Mouse (Mus musculus): ENCODE measurements around the gene Doc2a.

Doc2a gene

DNA sequence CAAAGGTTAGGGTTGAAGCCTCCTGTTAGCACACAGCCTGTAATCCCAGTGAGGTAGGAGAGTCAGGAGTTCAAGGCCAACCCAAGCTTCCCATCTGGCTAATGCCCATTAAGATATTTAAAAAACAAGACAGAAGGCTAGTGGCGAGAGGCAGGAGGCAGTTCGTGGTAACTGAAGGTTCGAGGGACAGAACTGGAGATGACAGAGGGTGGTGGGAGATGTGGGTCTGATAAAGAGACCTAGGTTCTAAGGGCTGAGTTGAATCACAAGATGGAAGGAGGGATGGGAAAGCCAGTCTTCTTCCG lies at the start of gene Doc2a:
Doc2a (plus strand) TSS at position 301 of the 305 bp plus-strand sequence.
- POLR2A ChIA-PET: interaction anchor here in 3 of 4 experiments (0.8 to 4.1 kb wide), 13 partner anchors 9 to 80 kb away, joined by 3 to 32 read pairs (median 6); partner anchors contain the start of genes 4930451I11Rik (in 1 of the 3), Hirip3 (in 1 of the 3), Ino80e (in 1 of the 3) and Taok2 (in 1 of the 3)
- CTCF ChIA-PET: interaction anchor here in 3 of 4 experiments (0.6 to 1.7 kb wide), 5 partner anchors 11 to 38 kb away, joined by 3 to 8 read pairs (median 4); partner anchors contain the start of genes Hirip3 (in 1 of the 3) and Ino80e (in 1 of the 3)

DNA sequence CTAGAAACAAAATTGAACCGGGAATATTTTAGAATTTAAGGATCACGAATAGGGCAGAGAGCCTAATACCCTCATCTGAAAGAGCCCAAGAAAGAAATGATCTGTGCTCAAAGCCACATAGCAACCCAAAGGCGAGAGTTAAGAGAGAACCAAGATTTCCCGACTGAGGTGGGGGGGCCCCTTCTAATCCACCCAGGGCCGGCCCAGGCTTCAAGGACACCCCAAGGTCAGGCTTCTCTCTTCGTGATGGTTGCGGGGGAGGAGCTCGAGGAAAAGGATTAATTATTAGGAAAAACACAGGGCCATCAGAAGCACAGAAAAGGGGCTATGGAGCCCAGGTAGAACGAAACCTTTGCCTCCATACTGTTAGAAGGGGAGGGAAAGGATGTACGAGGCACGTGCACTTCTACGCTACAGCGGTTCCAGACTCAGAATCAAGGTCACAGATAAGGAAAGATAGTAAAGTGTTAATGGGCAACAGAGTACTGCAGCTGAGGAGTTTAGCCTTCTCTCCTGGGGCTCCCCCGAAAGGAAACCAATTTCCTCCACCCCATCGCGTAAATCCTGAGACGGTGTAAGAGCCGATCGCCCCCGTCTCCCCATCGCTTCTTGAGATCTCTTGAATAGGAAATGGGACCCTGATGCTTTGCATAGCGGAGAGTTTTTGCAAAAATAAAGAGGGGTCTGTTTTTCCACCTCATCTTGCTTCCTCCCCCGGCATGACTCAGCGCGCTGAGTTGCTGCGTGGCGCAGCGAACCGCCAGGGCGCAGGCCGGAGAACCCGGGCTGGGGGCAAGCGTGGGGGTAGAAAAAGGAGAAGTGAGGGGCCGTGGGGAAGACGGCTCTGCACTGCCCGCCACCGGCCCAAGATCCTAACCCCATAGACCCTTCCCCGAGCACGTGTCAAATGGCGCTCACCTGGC lies 48.8 kb upstream of the Doc2a start:
- CTCF ChIA-PET: interaction anchor here in 3 of 4 experiments (0.5 to 2.6 kb wide), 15 partner anchors 10 to 385 kb away, joined by 3 to 17 read pairs (median 5); partner anchors contain the start of gene Tbx6 (in 1 of the 3)
- POLR2A ChIA-PET: interaction anchor here (0.5 to 5.8 kb wide), 63 partner anchors 7 to 667 kb away, joined by 3 to 93 read pairs (median 4); partner anchors contain the start of genes Maz (in 2 of the 4), Pagr1a (in 2 of the 4), Pagr1b (in 2 of the 4) and Taok2 (in 2 of the 4)

DNA sequence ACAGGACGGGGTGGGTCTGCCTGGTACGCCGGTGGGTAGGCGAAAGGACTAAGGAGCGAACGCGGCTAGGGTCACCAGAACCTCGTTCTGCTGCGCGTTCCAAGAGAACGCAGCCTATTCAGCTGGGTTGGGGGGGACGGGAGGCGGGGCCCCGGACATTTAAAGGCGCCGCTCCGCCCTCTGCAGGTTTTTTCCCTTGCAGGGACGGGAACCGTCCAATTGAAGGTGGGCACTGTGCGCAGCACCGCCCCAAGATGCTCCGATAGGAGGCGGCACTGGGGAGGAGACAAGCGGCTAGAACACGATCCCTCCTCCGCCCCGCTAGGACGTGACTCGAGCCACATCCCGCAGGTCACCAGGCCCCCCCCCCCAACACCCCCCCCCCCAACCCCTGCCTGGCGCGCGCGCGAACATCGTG lies 48.2 kb upstream of the Doc2a start:
- ChIA-PET POLR2A (interaction anchor here (0.5 to 5.8 kb wide), 91 partner anchors 8 to 1938 kb away, joined by 3 to 93 read pairs (median 4); partner anchors contain the start of genes Maz (in 3 of the 4), Tbx6 (in 3 of the 4), Hirip3 (in 2 of the 4) and Ino80e (in 2 of the 4)), CTCF (interaction anchor here (0.6 to 2.6 kb wide), 24 partner anchors 8 to 600 kb away, joined by 3 to 17 read pairs (median 4); partner anchors contain the start of genes Kif22 (in 1 of the 4), Pagr1a (in 1 of the 4), Tbx6 (in 1 of the 4) and Ypel3 (in 1 of the 4))

DNA sequence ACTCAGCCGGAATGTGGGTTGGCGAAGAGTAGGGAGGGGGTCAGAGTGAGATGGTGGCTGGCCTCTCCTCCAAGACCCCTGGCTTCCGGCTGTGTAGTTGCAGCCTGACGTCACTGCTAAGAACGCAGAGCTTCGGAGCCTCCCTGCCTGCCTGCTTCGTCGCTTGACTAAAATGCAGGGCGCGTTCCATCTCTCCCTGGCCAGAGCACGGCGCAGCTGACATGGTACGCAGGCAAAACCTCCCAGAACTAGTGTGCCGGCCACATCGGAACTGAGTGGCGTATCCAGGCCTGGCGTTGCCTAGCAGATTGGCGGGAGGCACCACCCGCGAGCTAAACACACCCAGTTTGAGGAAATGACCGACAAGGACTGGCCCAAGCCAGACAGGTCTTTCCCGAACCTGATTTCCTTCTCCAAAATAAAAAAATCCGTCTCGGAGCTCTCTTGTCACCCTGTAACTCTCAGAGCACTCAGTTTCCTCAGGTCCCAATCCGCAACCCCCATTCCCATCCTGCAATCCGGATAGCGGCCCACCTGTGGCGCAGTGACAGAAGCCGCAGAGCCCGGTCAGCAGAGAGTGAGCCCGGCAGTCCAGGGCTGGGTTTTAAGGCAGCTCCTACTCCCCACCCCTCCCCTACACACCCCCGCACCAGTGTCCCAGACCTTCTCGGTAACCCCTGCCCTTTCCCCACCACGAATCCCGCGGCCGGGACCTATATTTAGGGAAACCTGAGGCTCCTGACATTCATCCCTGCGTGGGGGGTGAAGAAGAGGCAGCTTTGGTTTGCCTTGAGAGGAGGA lies 47.5 kb upstream of the Doc2a start:
- ChIA-PET CTCF (interaction anchor here (0.6 to 2.6 kb wide), 24 partner anchors 8 to 601 kb away, joined by 3 to 17 read pairs (median 4); partner anchors contain the start of genes Kif22 (in 1 of the 4), Mvp (in 1 of the 4), Pagr1a (in 1 of the 4) and Tbx6 (in 1 of the 4)), POLR2A (interaction anchor here (0.5 to 5.8 kb wide), 97 partner anchors 8 to 1937 kb away, joined by 3 to 93 read pairs (median 4); partner anchors contain the start of genes Maz (in 3 of the 4), Tbx6 (in 3 of the 4), Hirip3 (in 2 of the 4) and Ino80e (in 2 of the 4))

DNA sequence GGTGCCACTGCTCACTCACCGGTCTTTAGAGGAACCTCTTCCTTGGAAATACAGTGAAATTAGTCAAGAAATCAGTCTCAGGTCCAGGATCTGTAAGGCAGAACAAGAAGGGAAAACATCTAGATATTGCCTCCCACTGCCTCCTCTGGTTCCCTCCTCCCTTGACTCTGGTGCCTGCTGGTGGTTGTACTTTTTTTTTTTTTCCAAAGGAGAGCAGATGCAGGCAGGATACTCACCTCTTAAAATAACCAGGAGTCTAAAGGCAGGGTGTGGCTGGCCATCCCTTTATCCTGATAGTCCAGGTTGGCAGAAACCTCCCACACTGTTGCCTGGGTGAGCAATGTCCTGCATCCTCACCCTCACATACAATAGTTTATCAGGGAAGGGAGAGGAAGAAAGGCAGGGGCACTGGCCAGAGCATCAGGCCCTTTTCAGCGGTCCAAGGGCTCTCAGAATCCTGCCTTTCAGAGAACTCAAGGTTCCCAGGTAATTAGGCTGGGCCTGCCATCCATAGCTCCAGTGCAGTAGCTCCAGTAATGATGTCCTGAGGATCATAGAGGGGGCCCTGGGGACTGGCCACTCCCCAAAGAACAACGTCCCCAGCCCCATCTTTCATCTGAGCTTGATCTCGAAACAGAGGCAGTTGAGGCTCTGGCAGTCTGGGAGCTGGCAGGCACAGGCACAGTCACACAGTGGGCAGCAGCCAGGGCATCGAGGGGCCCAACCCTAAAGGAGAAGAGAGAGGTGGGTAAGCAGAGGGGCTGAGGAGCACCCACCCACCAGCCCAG lies 46.8 kb upstream of the Doc2a start:
- CTCF ChIA-PET: interaction anchor here (0.8 to 2.6 kb wide), 17 partner anchors 8 to 329 kb away, joined by 3 to 17 read pairs (median 4); partner anchors contain the start of genes Mvp (in 1 of the 4) and Tbx6 (in 1 of the 4)
- POLR2A ChIA-PET: interaction anchor here (0.5 to 5.8 kb wide), 49 partner anchors 8 to 460 kb away, joined by 3 to 93 read pairs (median 6); partner anchors contain the start of genes Maz (in 3 of the 4), Tbx6 (in 3 of the 4), Taok2 (in 2 of the 4) and 4930451I11Rik (in 1 of the 4)

DNA sequence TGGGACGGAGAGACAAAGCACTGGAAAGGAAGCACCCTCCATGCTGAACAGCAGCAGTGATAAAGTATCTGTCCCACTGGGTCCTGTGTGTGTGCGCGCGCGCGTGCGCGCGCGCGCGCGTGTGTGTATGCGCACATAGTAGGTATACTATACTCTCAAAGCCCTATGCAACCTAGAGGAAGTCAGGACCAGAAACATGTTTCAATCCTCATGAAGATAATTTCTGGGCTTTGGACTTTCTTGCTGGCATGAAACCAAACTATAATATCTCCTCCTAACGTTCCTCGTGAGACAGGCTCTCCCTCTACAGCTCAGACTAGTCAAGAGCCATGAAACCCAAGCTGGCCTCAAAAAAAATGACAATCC lies 46.2 kb upstream of the Doc2a start:
- ChIA-PET CTCF (interaction anchor here in 2 of 4 experiments (1.0 to 2.6 kb wide), 2 partner anchors 21 kb away, joined by 3 to 17 read pairs; no protein-coding TSS in a partner anchor), POLR2A (interaction anchor here in 2 of 4 experiments (1.4 to 5.8 kb wide), 8 partner anchors 7 to 97 kb away, joined by 4 to 93 read pairs (median 17); partner anchors contain the start of genes Tbx6 (in 2 of the 2) and 4930451I11Rik (in 1 of the 2))

DNA sequence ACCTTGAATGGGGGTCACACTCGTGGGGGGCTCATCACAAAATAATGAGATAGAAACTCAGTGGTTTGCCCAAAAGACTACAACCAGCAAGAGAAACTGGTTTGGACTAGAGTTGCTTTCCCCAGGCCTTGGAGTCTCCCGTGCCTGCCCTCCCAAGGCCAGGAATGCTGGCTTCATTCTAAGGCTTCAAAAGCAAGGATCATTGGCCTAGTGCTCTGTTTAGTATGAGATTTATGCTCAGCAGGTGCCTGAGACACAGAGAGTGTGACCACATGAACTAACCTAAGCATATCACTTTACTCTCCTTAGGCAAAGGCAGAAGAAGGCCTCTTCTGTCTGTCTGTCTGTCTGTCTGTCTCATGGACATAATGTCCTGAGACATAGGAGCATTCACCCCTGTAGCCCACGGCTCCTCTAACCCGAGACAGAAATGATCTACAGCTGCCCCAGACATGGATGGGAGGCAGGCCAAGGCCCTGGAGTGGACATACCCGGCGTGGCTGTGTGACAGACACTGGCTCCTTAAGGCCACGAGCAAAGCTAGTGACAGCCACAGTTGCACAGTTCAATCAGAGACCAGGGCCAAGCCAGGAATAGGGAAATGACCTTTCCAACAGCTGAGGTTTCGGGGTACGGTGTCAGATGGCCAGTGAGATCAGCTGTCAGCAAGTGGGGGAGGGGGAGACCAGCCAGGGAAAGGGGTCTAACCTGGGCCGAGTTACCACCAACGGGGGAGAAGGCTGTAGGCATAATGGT lies 44.9 kb upstream of the Doc2a start:
- CTCF ChIA-PET: interaction anchor here in 1 of 4 experiments (1.4 kb wide), 1 partner anchor 47 kb away, joined by 3 read pairs; no protein-coding TSS in a partner anchor
- POLR2A ChIA-PET: no interaction called here

DNA sequence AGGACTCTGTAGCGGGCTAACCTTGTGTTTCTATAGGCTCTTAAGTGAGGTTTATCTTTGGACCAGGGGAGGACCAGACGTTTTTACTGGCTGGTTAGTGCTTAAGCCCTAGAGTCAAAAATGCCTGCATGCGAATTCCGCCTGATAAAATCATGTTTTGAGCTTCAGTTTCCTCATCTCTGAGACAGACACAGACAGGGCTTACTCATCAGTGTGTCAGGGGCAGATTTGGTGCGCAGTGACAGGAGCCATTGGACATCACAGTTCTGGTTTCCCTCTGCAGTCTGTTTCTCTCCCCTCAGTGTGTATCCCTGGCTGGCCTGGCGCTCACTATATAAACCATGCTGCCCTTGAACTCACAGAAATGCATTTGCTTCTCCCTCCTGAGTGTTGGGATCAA lies 44.0 kb upstream of the Doc2a start:
- POLR2A ChIA-PET: interaction anchor here in 2 of 4 experiments (0.6 to 1.4 kb wide), 3 partner anchors 10 to 22 kb away, joined by 3 read pairs; partner anchors contain the start of gene Tbx6 (in 1 of the 2)
- CTCF ChIA-PET: interaction anchor here in 1 of 4 experiments (1.0 to 1.4 kb wide), 2 partner anchors 23 to 48 kb away, joined by 3 read pairs; no protein-coding TSS in a partner anchor

DNA sequence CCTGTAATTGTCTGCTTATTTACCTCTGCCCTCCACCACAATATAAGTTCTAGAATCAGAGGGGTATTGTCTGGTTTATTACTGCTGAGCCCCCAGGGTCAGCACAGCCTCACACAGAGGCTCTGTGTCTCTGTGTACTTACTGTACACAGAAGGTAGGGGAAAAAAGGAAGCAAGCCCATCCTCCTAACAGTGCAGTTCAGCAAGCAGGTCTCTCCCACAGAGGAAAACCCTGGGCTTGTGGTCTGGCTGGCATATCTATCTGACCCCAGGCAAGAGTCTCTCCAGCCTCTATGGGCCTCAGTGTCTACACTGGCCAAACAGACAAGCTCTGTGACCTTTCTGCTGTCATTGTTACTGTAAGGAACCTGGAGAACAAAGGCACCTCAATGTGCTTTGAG lies 43.5 kb upstream of the Doc2a start:
- POLR2A ChIA-PET: interaction anchor here in 2 of 4 experiments (0.6 to 1.4 kb wide), 3 partner anchors 11 to 22 kb away, joined by 3 read pairs; partner anchors contain the start of gene Tbx6 (in 1 of the 2)
- CTCF ChIA-PET: interaction anchor here in 1 of 4 experiments (1.0 to 1.4 kb wide), 2 partner anchors 24 to 49 kb away, joined by 3 read pairs; no protein-coding TSS in a partner anchor

DNA sequence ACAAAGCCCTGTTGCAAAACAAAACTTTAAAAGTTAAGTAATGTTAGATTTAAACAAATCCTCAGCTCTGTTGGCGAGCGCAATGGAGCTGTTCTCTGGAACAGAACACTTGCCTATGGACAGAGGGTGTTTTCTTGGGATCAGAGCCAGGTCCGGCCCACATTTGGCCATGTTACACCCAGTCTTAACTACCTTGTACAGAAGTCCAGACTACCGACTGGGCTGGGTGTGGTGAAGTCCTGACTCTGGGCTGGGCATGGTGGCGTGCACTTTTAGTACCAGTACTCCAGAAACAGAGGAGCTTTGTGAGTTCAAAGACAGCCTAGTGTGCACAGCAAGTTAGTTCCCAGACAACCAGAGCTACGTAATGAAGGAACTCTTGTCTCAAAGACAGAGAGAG lies 40.3 kb upstream of the Doc2a start:
- POLR2A ChIA-PET: interaction anchor here in 2 of 4 experiments (0.7 to 2.9 kb wide), 4 partner anchors 8 to 22 kb away, joined by 3 to 35 read pairs (median 5); partner anchors contain the start of gene Fam57b (in 1 of the 2)
- CTCF ChIA-PET: interaction anchor here in 2 of 4 experiments (0.6 to 1.1 kb wide), 3 partner anchors 7 to 207 kb away, joined by 3 to 5 read pairs (median 4); partner anchors contain the start of gene Mvp (in 1 of the 2)

DNA sequence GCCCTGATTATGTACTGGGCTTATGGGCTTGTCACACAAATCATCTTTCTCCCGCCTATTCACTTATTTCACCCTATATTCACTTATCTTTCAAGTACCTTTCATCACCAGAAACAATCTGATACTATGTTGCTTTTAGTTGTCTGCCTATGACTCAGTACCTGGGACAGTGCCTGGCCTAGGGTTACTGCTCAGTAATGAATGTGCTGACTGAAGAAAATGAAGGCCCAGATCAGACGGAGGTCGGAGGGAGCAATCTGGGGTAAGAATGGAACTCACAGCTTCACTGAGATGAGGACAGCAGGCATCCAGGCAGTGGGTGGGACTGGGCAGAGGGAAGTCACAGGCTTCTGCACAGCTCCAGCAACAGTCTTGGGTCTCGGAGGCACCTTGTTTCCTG lies 39.8 kb upstream of the Doc2a start:
- POLR2A ChIA-PET: interaction anchor here in 3 of 4 experiments (0.7 to 2.9 kb wide), 6 partner anchors 8 to 297 kb away, joined by 3 to 35 read pairs (median 5); partner anchors contain the start of gene Fam57b (in 2 of the 3)
- CTCF ChIA-PET: interaction anchor here in 1 of 4 experiments (1.1 kb wide), 1 partner anchor 8 kb away, joined by 5 read pairs; no protein-coding TSS in a partner anchor

DNA sequence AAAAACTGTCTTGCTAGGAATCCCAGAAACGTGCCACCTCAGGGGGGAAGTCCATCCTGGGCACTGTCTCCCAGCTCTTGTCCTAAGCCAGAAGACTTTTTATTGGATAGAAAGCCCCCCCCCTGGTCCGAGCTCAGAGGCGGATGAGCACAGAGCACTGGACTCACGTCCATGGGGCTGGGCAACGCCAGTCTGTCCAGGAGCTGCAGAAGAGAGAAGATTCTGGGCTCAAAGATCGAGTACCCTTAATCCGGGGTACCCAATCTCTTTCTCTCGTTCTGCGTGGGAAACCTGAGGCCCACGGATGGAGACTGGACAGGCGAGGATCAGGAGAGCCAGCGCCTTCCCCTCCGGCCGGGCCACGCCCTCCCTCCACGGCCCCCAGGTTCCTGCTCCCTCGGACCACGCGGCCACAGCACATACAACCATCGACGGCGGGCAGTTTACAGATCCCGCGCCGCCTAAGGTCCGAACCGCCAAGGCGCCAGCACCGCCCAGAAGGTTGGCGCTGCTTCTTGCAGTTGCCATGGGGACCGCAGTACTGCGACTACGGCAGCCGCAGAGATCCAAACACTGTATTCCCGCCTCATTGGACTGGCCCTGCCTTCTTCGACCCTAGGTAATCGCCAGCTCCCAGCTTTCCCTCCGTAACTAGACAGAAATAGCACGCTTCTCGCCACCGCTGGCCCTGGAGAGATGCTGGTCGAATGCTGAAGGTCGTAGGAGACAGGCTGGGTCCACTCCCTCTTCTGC lies 38.3 kb upstream of the Doc2a start:
- POLR2A ChIA-PET: interaction anchor here in 3 of 4 experiments (0.5 to 2.9 kb wide), 11 partner anchors 9 to 445 kb away, joined by 3 to 35 read pairs (median 6); partner anchors contain the start of genes Fam57b (in 2 of the 3) and Taok2 (in 1 of the 3)
- CTCF ChIA-PET: interaction anchor here in 3 of 4 experiments (0.5 to 1.8 kb wide), 7 partner anchors 9 to 447 kb away, joined by 3 to 5 read pairs (median 4); partner anchors contain the start of gene Fam57b (in 1 of the 3)

DNA sequence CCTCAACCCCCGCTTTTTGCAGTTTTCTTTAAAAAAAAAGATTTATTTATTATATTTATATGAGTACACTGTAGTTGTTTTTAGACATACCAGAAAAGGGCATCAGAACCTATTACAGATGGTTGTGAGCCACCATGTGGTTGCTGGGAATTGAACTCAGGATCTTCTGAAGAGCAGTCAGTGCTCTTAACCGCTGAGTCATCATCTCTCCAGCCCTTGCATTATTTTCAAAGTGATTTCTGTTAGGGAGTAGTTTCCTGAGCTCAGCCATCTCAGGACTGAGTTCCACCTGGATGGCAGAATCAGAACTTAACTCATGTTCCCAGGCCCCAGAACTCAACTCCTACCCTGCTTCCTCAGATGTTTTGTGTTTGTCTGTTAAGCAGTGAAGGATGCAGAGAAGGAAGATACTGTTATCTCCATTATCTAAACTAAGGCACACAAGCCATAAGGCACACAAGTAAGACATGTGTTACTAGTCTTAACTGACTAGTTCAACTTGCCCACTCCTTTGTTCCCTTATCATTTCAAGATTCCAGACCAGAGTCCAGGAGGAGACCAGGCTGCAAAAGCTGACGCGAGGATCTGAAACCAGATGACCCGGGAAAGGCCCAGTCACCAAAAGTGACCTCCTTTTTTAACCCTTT lies 37.4 kb upstream of the Doc2a start:
- CTCF ChIA-PET: interaction anchor here in 3 of 4 experiments (0.6 to 1.8 kb wide), 6 partner anchors 10 to 301 kb away, joined by 3 to 6 read pairs (median 4); no protein-coding TSS in a partner anchor
- POLR2A ChIA-PET: interaction anchor here in 3 of 4 experiments (0.6 to 2.9 kb wide), 18 partner anchors 10 to 444 kb away, joined by 3 to 35 read pairs (median 3); partner anchors contain the start of genes Fam57b (in 2 of the 3) and Maz (in 1 of the 3)

DNA sequence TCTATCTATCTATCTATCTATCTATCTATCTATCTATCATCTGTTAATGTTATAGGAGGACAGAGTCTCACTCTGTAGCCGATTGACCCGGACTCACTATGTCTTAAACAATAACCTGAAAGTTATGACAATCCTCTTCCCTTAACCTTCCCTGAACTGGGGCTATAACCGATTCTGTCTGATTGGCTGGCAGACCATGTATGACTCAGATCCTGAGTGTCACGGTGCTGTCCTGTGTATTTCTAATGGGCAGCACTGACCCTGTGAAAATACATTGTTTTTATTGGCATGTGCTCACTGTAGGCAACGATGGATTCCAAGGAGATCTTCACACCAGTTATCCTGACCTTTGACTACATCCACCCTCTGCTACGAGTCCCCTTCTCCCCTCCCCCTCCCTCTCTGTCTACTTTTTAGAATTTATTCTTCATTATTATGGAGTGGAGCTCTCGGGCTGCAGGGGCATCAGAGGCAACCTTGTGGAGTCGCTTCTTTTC lies 31.4 kb upstream of the Doc2a start:
- ChIA-PET CTCF (no interaction called here), POLR2A (interaction anchor here in 1 of 4 experiments (2.1 kb wide), 1 partner anchor 16 kb away, joined by 4 read pairs; no protein-coding TSS in a partner anchor)

Measured in embryonic stem cell, embryonic (primary cell).